Mouse (Mus musculus) G1E-ER4 (cell line): ENCODE measurements around the gene Wnt6. TPM values are rescaled to one million over a fixed set of nuclear protein-coding genes. Genes with fewer than 3 reads are reported as not detected.

ENCODE experiments used
- GATA1 ChIP-seq: IDR thresholded peaks from one replicate; pipeline ENCODE4 v1.8.0; 2012; ENCODE audit warnings: low read length, inconsistent platforms
- polyA plus RNA-seq: library from polyadenylated mRNA; stranded (reverse); fragments of >175 nt; gene quantifications from 2 replicates; pipeline ENCODE4 v1.2.3, GENCODE M21; 2012

Wnt6 gene
- polyA plus RNA-seq, 1 experiment: not detected

DNA sequence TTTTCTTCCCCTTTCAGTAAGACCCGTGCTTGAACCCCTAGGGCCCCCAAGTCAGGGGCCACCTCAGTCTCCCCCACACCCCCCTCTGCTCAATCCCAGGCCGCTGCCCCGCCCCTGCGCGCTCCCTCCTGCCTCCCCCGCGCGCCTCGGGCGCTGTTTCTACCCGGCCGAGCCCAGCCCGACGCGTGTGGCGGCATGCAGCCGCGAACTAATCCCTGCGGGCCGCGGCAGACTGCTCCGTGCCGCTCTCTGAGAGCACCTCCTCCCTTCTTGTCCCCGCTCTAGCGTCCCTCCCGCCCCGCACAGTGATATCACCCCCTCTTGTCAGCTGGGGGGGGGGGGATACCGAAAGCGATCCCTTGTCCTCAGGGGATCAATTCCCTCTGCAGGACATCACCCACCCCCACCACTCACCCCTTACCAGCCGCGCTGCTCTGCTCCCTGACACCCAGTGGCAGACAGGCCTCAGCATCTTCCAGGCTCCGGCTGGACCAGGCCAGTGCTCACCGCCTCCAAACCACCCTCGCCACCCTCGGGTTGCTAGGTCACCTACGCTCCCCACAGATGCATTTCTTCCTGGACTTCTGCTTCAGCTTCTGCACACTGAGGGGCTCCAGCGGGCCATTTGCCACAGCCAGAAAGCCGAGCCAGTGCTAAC is 22.9 kb downstream of the Wnt6 start:
- no peak for TF ChIP-seq GATA1

DNA sequence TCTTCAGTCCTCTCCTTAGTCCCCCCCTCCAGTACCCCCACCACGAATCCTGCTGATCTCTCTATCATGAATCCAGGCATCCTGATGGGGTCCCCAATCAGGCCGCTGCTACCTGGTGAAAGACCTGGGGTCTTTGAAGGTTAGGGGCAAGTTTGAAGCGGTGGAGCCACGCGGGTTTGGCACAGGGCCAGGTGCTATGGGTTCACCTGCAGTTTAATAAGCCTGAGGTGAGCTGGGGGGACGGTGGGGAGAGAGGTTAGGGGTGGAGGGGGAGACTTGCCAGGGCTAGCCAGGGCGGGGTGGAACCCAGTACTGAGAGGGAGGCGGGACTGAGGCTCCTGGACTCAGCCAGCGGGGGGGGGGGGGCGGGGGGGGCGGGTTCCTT is 23.4 kb downstream of the Wnt6 start:
- no peak for TF ChIP-seq GATA1

DNA sequence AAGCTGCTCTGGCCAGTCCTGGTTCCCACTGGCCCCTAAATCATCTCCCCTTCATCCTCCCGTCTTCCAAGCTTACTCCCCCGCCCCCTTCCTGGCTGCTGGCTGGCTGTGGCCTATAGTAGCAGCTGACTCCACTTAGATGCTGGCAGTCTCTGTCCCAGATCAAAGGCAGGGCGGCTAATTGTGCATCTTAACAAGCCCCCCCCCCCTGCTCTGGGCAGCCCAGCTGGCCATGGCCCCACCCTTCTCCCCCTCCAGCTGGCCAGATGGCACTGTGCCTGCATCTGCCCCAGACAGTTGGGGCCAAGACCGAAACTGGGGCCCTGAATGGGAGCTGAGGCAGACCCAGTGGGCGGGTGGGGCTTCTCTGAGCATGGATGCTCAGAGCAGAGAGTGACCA is 25.8 kb downstream of the Wnt6 start:
- no peak for TF ChIP-seq GATA1

DNA sequence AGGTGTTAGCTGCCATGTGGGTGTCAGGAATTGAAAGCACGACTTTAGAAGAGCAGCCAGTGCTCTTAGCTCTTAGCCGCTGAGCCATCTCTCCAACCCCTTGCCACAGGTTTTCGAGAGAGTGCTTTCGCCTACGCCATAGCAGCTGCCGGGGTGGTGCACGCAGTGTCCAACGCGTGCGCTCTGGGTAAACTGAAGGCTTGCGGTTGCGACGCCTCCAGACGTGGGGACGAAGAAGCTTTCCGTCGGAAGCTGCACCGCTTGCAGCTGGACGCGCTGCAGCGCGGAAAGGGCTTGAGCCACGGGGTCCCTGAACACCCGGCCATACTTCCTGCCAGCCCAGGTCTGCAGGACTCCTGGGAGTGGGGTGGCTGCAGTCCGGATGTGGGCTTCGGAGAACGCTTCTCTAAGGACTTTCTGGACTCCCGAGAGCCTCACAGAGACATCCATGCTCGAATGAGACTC is 28.8 kb downstream of the Wnt6 start:
- TF ChIP-seq GATA1: no peak

DNA sequence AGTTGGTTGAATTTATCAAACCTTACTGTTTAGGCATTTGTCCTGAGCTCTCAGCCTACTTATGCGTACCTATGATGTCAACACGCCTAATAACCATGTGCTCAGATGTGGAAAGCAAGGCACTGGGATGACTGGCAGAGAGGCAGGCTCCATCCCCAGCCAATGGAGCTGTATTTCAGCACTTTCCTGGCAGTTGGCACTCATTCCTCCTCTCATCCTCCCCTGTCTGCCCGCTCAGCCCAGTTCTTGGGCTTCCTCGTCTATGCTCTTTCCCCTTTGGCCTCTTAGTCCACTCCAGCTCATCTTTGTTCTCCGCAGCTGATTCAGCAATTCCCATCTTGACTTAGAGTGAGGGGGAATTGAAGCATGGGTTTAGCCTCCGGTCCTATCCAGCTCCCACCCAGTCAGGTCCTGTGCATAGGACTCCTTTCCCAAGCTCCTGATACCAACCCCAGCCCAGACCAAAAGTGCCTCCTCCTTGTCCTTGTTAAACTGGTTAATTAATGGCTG is 30.0 kb downstream of the Wnt6 start:
- TF ChIP-seq GATA1: no peak

DNA sequence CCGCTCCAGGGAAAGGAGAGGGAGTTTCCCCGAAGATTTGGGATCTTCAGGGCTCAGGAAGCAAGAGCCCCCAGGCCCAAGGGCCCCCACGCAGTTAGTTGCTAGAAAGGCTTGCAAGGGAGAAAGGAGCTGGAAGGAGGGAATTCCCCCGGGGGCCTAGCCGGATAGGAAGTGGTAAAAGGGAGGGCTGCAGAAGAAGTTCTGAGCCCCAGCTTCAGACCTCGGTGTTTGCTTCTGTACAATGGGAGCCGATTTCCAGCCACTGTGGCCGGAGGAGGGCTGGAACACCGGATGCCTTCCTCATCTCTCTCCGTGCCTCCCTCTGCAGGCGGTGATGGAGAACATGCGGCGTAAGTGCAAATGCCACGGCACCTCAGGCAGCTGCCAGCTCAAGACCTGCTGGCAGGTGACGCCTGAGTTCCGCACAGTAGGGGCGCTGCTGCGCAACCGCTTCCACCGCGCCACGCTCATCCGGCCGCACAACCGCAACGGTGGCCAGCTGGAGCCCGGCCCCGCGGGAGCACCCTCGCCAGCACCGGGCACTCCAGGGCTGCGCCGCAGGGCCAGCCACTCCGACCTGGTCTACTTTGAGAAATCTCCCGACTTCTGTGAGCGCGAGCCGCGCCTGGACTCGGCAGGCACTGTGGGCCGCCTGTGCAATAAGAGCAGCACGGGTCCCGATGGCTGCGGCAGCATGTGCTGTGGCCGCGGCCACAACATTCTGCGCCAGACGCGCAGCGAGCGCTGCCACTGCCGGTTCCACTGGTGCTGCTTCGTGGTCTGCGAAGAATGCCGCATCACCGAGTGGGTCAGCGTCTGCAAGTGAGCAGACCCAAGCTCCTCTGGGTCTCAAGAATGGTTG is 31.3 kb downstream of the Wnt6 start:
- TF ChIP-seq GATA1: no peak

DNA sequence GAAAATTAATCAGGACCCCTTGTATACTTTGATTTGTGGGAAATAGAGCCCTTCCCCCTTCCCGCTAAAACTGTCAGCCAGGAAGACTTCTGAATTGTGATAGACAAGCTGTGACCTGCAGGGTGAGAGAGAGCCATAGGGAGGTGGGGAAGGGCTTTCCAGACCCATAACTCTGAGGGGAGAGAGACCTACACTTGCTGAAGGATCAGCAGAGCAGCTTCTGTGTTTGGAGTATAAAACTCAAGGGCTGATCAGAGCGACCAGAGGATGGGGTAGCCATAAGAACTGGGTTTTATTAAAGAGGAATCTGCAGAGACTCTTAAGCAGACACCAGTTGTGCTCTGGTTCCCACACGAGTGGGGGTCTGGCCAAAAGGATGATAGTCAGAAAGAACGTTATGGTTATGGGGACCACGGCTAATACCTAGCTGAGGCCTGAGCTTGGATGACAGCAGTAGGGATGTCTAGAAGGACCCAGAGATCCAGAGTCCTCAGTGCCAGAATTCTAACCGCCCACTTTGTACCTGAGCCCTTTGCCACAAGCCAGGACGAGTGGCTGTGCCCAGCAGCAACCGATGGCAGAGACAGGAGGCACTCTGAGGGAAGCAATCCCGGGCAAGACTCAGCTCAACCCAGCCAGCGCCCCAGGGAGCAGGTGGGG is 32.6 kb downstream of the Wnt6 start:
- TF ChIP-seq GATA1: no peak

DNA sequence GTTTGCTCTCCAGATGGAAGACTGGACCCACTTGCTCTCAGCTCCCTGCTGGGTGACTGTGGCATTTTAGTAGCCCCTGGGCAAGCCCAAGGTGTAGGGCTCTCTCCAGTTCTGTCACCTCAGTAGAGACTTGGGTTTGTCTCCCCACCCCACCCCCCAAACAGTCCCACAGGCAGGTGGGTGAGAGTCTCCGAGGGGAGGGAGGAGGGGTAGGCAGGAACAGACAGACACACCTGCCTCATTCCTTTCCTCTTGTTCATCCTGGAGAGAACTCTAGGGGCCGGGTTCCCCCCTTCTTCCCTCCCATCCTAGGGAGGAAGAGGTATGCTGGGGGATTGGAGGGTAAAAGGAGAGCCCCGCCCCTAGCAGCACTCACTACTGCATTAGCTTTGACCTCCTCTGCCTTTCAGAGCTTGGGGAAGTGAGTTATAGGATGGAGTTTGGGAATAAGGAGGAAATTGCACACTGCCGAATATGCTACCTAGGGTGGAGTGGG is 33.7 kb downstream of the Wnt6 start:
- TF ChIP-seq GATA1: no peak

DNA sequence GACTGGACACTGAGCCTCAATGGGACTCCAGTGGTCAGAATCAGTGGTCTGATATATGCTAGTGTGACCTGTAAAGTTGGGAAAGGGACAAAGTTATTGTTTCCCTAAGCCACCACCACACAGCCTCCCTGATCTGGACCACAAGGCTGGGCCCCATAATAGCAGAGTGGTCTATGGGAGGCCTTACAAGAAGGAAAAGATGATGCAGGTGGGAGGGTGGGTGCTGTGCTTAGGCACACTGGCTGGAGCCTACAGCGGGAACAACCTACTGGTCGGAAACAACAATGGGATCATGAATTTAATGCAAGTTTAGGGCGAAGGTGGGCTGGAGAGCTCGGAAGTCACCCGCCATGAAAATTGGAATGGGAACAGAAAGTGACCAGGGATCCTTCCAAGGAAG is 34.2 kb downstream of the Wnt6 start:
- no peak for TF ChIP-seq GATA1

DNA sequence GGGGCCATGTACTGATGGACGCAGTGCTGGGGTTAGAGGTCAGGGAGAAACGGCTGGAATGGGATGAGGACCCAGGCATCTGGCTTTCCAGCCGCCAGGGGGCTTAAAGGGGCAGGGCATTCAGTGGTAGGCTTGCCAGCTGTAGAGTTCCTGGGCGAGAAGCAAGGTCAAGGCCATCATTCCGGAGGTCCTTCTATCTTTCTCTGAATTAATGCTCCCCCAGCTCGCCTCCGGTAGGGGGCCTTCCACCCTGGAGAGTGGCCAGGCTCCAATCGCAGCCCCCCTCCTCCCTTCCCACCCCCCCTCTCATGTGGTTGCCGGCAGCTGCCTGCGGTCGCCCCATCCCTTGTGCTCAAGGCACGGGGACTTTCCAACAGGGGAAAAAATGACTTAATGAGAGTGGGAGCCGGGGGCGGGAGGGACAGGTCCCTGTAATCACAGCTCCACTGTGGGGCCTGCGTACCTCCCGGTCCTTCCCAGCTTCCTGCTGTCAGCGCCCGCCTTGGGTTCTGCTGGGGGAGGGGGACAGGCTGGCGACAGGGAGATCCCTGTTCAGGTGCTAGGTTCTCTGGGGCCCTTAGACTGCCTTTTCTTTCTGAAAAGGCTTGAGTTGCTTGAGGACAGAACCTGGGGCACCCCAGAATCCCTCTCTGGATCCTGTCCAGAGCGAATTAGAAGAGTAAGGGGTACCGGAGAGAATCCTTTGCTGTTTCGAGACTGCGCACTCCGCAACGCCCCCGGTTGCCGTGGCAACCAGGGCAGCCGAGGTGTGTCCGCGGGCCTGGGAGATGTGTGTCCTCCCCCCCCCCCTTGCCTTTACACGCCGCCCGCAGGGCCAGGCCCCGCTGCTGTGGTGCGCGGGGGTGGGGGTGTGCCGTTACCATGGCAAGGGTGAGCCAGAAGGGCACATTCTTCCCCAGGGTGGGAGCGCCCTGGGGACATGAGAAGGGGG is 34.9 kb downstream of the Wnt6 start:
- no peak for TF ChIP-seq GATA1

DNA sequence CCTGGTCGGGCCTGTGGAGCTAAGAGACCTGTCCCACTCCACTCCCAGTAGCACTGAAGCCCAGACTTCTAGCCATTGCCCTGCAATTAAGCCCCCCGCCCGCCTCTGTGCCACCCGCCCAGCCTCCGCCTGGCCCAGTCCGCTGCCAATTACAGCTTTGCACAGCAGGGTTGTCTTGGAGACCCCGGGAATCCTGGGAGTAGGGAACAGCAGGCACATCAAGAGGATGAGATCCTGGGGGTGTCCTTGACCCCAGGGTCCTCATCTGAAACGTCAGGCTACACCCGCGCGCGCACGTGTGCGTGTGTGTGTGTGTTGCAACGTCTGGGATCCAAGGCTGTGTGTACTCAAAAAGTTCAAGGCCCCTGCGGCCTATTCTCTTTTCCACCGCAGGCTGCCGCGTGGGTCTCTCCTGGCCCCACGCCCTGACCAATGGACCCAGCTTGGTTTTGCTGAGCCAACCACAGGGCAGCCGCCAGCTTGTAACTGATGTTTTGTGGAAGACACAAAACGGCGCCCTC is 35.9 kb downstream of the Wnt6 start:
- TF ChIP-seq GATA1: no peak

DNA sequence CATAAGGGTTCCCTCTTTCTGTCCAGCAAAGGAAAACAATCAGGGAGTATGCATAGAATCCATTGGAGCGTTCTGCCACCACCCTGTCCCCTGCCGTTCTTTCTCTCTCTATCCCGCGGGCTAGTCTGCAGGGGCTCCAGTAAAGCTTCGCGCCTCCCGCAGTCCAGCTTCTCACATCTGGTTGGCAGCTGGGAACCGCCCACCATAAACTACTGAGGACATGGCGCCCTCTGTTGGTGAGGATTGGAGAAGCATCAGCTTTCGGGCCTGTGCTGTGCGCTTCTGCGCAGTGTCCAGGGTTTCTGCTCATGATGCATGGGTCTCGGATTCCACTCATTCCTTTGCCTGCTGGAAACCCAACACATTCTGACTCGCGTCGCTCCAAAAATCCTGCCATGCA is 36.4 kb downstream of the Wnt6 start:
- TF ChIP-seq GATA1: no peak

DNA sequence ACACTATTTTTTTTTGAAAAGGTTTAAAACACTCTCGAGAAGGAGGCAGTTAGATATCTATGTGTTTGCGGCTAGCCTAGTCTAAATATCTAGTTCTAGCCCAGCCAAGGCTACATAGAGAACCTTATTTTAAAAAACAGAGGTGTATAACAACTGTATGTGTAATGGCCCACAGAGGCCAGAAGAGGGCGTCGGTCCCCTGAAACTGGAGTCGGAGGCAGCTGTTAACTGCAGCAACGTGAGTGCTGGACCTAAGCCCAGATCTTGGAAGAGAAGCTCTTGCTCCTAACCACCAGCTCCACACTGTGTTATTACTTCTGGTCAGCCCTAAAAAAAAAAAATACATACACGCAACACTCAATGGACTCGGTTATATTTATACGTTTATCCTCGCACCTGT is 37.3 kb downstream of the Wnt6 start:
- no peak for TF ChIP-seq GATA1

DNA sequence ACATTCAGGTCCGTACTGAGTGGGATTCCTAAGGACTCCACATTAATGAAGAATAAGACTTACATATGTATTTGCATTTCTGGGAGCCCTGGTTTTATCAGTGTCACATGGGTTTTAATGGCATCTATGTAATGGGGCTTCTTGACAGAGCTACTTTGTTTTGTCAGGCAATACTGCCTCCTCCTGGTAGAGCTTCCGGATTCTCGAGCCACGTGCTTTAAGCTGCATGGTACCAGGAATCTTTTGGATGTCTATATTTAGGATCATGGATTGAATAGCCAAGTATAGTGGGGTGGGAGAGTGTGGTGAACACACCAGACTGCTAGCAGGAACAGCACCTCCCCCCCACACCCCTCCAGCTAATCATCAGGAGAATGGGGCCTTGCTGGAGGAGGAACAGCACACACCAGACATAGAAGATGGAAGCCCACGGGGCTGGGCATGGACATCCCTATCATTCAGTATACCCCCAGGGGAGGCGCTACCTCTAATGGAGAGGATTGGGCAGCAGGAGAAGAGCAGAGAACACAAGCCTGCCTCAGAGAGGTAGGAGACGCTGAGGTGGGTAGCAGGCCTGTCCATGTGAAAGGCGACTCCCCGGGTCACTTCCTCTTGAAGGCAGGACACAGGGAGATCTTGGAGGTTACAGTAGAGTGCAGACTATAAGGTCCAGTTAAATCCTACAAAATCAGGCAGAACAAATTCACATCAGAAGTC is 43.4 kb downstream of the Wnt6 start:
- no peak for TF ChIP-seq GATA1
